Mouse (Mus musculus) embryonic fibroblast, embryonic 13.5 days (primary cell): Measurements from ENCODE around the gene Cap2. TPM values are rescaled to one million over a fixed set of nuclear protein-coding genes. Genes with fewer than 3 reads are reported as not detected.

ENCODE experiments used
- H3K27ac ChIP-seq: 2 replicates; pipeline ENCODE4 v1.5.1; 2012; ENCODE audit warnings: low read length, control low read depth, inconsistent platforms; ENCODE audit not compliant: insufficient read depth
- H3K4me1 ChIP-seq: 2 replicates; pipeline ENCODE4 v1.6.1; 2011; ENCODE audit warnings: low read length; ENCODE audit not compliant: control insufficient read depth, insufficient read depth
- H3K4me3 ChIP-seq: 2 replicates; pipeline ENCODE4 v1.5.1; 2011; ENCODE audit warnings: mild to moderate bottlenecking, control low read depth, low read length; ENCODE audit not compliant: insufficient read depth
- CTCF ChIP-seq: IDR thresholded peaks from 2 replicates; pipeline ENCODE4 v1.5.1; 2011; ENCODE audit warnings: mild to moderate bottlenecking, control low read depth, low read length, moderate library complexity, borderline replicate concordance; ENCODE audit not compliant: insufficient read depth
- POLR2A ChIP-seq: IDR thresholded peaks from 2 replicates; pipeline ENCODE4 v1.6.1; 2011; ENCODE audit warnings: low read depth, mild to moderate bottlenecking, control low read depth, low read length, moderate library complexity
- polyA plus RNA-seq: library from polyadenylated mRNA; stranded (reverse); fragments of >200 nt; gene quantifications from 2 replicates; pipeline ENCODE4 v1.2.4, GENCODE M21; 2011; ENCODE audit warnings: low read depth; ENCODE audit not compliant: missing spikeins, insufficient read length

Gene Cap2
- polyA plus RNA-seq, 1 experiment = 24.8 TPM

- TF ChIP-seq POLR2A = no peak
- TF ChIP-seq CTCF = no peak
- H3K4me1 ChIP-seq = no peaks in the 10 kb centered on the region
- no peak overlapping the region for H3K4me3 ChIP-seq
- H3K27ac ChIP-seq = no peak overlapping the region
These were observed 115.2 kb downstream of the Cap2 start for GRCm38 (mm10) chr13:46616673-46617362.

GRCm38 (mm10) chr13:46619633-46620032 lies 118.0 kb downstream of the Cap2 start:
- Histone ChIP-seq H3K4me3 (no peak overlapping the region), H3K4me1 (no peaks in the 10 kb centered on the region), H3K27ac (no peak overlapping the region)
- TF ChIP-seq CTCF = no peak
- TF ChIP-seq POLR2A = no peak

DNA sequence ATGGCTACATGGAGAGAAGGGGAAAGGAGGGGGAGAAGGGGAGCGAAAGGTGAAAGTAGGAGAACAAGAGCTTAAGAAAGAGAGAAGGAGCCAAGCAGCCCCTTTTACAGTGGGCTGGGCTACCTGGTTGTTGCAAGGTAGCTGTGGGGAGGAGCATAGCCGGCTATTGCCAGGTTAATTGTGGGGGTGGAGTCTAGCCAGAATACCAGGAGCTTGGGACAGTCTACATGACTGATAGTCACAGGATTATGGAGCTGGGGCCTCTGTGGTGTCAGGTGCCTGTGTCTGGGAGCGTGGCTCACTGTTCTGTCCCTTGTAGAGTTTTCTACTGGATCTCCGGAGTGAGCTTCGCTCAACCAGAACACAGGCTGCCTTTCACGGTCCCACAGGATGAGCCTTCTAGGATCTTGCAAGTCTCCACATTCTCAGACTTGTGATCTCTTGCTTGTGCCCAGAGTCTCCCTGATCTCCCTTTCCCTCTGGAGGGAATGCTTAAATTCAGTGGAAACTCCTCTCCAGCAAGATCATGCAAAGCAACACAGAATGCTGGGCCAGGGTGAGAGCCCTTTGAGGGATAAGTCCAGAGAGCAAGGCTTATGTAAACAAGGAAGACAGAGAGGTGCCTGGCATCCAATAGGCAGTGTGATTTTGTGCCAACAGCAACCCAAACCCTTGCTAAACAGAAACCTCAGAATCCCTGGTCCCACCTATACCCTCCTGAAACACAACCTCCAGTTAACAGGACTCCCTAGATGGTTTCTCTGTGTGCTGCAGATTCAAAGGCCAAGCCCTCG lies 119.5 kb downstream of the Cap2 start:
- no peak for TF ChIP-seq CTCF
- TF ChIP-seq POLR2A = no peak

DNA sequence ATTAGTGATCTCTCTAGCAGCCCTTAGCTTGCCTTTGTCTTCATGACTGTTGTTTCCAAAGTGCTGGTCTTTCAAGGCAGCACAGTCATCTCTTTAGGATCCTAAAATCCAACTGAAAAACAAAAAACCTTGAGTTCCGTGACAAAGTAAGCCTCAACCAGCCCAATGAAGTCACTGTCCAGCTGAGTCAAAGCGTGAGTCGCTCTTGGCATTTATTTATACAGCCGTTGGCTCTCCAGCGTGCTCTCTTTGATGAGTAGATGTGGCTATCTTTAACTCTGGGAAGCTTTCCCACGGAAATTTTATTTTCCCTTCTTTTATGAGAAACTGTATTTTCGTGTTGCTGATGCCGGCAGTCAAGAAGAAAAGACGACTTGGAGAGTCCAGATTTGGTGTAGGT lies 125.0 kb downstream of the Cap2 start:
- Histone ChIP-seq H3K4me1 (0 out of 2 replicates have a peak, but pooled peaks cover 4% of the 10 kb centered on the region), H3K27ac (peak overlapping the region; percentile 94), H3K4me3 (no peak overlapping the region)
- no peak for TF ChIP-seq CTCF
- TF ChIP-seq POLR2A = no peak

More for the DNA sequence above, 119.5 kb downstream of the Cap2 start:
- no peak overlapping the region for H3K4me3 ChIP-seq
- H3K4me1 ChIP-seq = no peaks in the 10 kb centered on the region
- H3K27ac ChIP-seq = no peak overlapping the region

DNA sequence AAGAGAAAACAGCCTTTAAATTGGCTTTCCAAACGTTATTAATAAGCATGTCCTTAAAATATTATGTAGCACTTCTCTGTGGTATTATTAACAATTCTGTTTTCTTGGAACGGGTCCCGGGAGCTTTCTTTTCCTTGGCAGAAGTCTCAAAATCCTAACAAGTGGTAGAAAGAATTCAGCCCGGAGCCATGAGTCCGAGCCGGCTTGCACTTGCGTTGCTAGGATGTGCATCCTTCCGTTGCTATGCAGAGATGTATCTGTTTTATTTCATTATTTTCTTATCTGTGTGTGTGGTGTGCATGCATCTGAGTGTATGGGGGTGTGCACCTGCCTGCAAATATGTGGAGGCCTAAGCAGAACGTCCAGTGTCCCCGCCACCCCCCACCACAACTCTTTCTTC lies 126.2 kb downstream of the Cap2 start:
- TF ChIP-seq POLR2A (no peak), CTCF (no peak)
- H3K4me3 ChIP-seq = no peak overlapping the region
- H3K4me1 ChIP-seq = 0 out of 2 replicates have a peak, but pooled peaks cover 4% of the 10 kb centered on the region
- H3K27ac ChIP-seq = peak overlapping the region; percentile 94

DNA sequence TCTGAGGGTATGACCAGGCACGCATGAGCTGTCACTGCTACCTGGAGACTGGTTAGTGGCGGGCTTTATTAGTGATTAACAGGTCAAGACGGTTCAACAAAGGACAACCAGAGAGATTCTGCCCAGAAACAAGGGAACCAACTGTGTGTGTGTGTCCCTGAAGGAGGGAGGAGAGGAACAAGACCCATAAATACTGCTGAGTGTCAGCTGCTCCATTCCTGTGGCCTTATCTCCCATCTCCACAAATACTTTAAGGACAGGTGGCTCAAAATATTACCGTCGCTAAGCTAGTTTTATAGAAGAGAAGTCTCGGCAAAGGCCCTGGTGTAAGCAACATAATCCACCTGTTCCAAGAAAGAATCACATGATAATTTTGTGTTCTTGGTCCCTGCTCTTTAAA lies 127.7 kb downstream of the Cap2 start:
- Histone ChIP-seq H3K27ac (no peak overlapping the region), H3K4me1 (0 out of 2 replicates have a peak, but pooled peaks cover 4% of the 10 kb centered on the region), H3K4me3 (no peak overlapping the region)
- TF ChIP-seq POLR2A (no peak), CTCF (no peak)

- Histone ChIP-seq H3K4me1 (no peaks in the 10 kb centered on the region), H3K27ac (no peak overlapping the region), H3K4me3 (no peak overlapping the region)
- TF ChIP-seq CTCF (no peak), POLR2A (no peak)
These were observed 131.1 kb downstream of the Cap2 start for GRCm38 (mm10) chr13:46632796-46633195.

- Histone ChIP-seq H3K4me1 (no peaks in the 10 kb centered on the region), H3K4me3 (no peak overlapping the region), H3K27ac (no peak overlapping the region)
- no peak for TF ChIP-seq CTCF
These were observed 131.9 kb downstream of the Cap2 start for GRCm38 (mm10) chr13:46633320-46634132.

DNA sequence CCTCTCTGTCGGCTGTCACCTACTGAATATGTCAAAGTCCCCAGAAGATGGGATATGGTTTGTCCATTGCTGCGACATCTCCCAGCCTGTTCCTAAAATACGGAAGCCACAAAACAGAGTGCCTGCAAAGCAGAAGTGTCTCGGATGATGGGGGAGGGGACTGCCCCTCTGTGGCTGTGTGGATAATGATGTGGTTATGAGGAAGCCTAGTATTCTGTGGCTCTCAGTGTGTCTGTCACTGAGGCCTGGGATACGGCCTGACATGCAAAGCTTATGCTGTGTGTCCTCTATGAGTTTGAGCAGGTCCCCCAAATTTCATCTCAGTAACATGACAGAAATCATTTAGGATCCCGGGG lies 132.5 kb downstream of the Cap2 start:
- no peak overlapping the region for H3K4me3 ChIP-seq
- H3K4me1 ChIP-seq = no peaks in the 10 kb centered on the region
- TF ChIP-seq POLR2A = no peak
- no peak for TF ChIP-seq CTCF
- H3K27ac ChIP-seq = no peak overlapping the region
